Mouse (Mus musculus) megakaryocyte, embryonic 14.5 days (primary cell): ENCODE results near the gene Txn2. TPM values are rescaled to one million over a fixed set of nuclear protein-coding genes. Genes with fewer than 3 reads are reported as not detected.
A peak's percentile ranks its signal among the peaks of the same experiment; 100 is the strongest.

Source experiments
- H3K27me3 ChIP-seq: replicated peaks from 2 replicates; pipeline ENCODE3; 2012; ENCODE audit warnings: inconsistent platforms
- H3K36me3 ChIP-seq: replicated peaks from 2 replicates; pipeline ENCODE3; 2012; ENCODE audit warnings: low read length, inconsistent platforms, mixed read lengths
- H3K4me1 ChIP-seq: 2 replicates; pipeline ENCODE4 v1.6.1; 2012; ENCODE audit warnings: inconsistent platforms
- H3K4me3 ChIP-seq: replicated peaks from 2 replicates; pipeline ENCODE3; 2012; ENCODE audit warnings: moderate library complexity, mild to moderate bottlenecking, inconsistent platforms
- H3K9me3 ChIP-seq: 2 replicates; pipeline ENCODE4 v1.6.1; 2012; ENCODE audit warnings: inconsistent platforms
- FLI1 ChIP-seq: IDR thresholded peaks from 2 replicates; pipeline ENCODE4 v1.6.1; 2012; ENCODE audit warnings: low read length, inconsistent platforms, mixed read lengths
- GATA1 ChIP-seq: IDR thresholded peaks from 3 replicates; pipeline ENCODE4 v1.6.1; 2012; ENCODE audit warnings: mixed read lengths, low read length, inconsistent platforms, borderline replicate concordance
- polyA plus RNA-seq: library from polyadenylated mRNA; stranded (reverse); fragments of >175 nt; gene quantifications from 2 replicates; pipeline ENCODE4 v1.2.3, GENCODE M21; 2012; ENCODE audit warnings: low replicate concordance; ENCODE audit not compliant: insufficient read depth

Txn2 gene
- polyA plus RNA-seq, 1 experiment: 186 TPM

DNA sequence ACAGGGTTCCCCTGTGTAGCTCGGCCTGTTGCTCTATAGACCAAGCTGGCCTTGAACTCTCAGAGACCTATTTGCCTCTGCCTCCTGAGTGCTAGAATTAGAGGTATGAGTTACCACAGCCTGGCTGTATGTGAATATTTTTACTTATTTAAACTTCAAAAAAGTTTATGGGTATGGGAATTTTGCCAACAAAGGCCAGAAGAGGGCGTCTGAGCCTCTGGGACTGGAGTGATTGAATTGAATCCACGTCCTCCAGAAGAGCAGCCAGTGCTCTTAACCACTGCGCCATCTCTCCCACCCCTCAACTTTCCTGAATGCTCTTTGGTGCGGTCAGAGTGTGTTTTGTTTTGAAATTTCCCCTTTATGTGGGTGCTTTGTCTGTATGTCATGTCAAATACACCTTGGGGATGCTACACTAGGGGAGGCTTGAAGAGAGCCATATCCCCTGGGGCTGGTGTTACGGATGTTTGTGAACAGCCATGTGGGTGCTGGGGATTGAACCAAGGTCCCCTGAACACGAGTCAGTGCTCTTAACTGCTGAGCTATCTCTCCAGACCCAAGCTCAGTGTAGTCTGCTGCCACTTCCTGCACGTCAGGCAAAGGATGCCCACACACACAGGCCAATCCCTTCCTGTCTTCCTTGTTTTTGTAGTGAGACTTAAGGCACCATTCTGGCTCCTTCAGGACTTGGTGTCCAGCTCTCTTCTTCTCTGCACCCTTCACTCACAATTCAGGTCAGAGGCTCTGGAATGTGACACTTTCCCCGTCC is 5.4 kb downstream of the Txn2 start:
- H3K4me3 ChIP-seq: peak overlapping the region; percentile 90
- no peaks in the 10 kb centered on the region for H3K27me3 ChIP-seq
- peaks cover 86% of the 10 kb centered on the region for H3K36me3 ChIP-seq
- TF ChIP-seq GATA1: no peak
- TF ChIP-seq FLI1: no peak
- H3K4me1 ChIP-seq: peaks cover 92% of the 10 kb centered on the region
- no peaks in the 10 kb centered on the region for H3K9me3 ChIP-seq

DNA sequence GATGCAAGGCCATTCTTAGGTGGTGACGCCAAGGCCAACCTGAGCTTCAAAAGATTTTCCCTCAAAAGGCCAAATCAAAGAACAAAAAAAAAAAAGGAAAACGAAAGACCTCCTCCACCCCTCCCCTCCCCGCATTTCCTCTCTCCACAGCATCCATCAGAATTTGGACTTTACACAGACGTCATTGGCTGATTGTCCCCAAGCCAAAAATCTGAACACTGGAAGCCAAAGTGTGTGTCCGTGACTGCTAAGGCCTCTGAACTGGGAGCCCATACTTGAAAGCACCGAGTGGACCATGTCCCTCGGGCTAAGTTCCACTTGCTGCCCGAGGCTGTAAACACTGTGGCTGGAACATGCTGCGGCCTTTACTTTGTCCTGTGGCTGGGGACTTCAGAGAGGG is 6.1 kb downstream of the Txn2 start:
- Histone ChIP-seq H3K4me1 (peaks cover 92% of the 10 kb centered on the region), H3K9me3 (no peaks in the 10 kb centered on the region), H3K4me3 (no peak overlapping the region), H3K36me3 (peaks cover 93% of the 10 kb centered on the region), H3K27me3 (no peaks in the 10 kb centered on the region)
- TF ChIP-seq GATA1 (no peak), FLI1 (no peak)

DNA sequence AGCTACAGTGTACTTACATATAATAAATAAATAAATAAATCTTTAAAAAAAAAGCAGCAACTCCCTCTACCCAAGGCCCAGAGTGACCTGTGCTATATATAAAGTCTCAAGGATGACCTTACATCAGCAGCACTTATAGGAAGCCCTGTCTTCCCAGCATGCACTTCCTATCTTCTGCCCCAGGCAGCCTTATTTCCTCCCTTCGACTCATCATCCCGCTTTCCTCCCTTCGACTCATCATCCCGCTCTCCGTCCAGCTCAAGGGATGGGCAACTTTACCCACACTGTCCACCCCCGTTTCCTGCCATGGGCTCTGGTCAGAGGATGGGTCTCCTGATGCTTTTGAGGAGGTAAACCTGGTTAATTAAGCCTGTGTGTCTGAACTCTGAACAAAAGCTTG is 7.2 kb downstream of the Txn2 start:
- no peak overlapping the region for H3K4me3 ChIP-seq
- no peaks in the 10 kb centered on the region for H3K27me3 ChIP-seq
- peaks cover 88% of the 10 kb centered on the region for H3K36me3 ChIP-seq
- H3K4me1 ChIP-seq: peaks cover 91% of the 10 kb centered on the region
- H3K9me3 ChIP-seq: no peaks in the 10 kb centered on the region
- no peak for TF ChIP-seq GATA1
- TF ChIP-seq FLI1: no peak

DNA sequence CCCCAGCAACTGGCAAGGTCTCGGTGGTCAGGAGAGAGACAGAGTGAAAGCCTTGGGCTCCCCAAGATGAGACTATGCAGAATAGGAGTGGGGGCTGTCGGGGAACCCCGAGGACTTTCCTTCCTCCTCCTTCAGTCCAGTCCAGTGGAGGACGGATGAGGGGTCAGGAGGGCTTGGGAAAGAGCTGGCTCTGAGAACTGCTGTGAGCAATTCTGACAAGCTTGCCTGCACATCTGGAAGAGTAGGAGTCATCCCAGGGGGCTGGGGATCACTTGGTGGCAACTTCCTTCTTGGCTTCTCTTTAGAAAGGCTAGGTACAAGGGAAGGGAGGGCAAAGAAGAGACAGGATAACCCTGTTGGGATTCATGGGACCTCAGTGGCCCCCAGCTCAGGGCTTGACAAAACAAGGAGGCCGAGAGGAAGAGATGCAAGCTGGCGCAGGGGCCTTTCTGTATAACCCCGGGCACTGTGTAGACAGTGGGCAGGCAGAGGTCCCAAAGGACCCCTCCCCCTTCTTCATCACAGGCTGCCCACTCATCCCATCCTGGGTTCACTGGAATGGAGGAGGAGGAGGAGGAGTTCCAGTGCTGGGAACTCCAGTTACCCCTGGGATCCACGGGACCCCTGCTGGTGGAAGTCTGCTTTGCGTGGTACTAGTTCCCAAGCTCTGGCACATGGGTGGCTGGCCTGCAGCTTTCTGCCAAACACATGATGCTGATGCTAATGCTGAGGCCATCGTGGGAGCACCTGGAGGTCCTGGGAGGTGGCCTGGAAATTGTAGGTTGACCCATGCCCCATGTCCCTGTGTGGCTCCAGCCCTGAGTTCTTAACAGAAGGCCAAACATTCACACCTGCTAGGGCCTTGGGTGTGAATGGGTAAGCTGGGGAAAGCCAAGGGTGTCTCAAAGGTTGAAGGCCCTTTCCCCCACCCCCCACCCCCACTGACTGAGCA is 8.0 kb downstream of the Txn2 start:
- TF ChIP-seq GATA1 (no peak), FLI1 (no peak)
- no peaks in the 10 kb centered on the region for H3K9me3 ChIP-seq
- H3K27me3 ChIP-seq: no peaks in the 10 kb centered on the region
- no peak overlapping the region for H3K4me3 ChIP-seq
- peaks cover 89% of the 10 kb centered on the region for H3K36me3 ChIP-seq
- H3K4me1 ChIP-seq: peaks cover 96% of the 10 kb centered on the region

DNA sequence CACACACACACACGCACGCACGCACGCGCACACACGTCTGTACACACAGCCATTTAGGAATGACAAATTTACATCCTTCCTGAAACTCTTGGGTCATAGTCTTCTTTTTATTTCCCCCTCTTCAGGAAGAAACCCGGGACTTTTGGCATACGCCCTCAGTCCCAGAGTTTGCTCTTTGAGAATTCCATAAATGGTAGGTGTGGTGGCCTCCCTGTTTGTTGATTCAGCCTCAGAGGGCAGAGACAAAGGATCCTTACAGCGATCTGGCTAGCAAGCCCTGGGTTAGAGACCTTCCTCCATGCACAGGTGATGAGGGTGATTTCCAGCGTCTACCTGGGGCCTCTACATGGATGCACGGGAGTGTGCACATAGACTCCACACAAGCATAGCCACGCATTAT is 9.4 kb downstream of the Txn2 start:
- Histone ChIP-seq H3K4me1 (peaks cover 98% of the 10 kb centered on the region), H3K27me3 (no peaks in the 10 kb centered on the region), H3K4me3 (no peak overlapping the region), H3K36me3 (peaks cover 91% of the 10 kb centered on the region), H3K9me3 (no peaks in the 10 kb centered on the region)
- TF ChIP-seq FLI1 (no peak), GATA1 (no peak)

DNA sequence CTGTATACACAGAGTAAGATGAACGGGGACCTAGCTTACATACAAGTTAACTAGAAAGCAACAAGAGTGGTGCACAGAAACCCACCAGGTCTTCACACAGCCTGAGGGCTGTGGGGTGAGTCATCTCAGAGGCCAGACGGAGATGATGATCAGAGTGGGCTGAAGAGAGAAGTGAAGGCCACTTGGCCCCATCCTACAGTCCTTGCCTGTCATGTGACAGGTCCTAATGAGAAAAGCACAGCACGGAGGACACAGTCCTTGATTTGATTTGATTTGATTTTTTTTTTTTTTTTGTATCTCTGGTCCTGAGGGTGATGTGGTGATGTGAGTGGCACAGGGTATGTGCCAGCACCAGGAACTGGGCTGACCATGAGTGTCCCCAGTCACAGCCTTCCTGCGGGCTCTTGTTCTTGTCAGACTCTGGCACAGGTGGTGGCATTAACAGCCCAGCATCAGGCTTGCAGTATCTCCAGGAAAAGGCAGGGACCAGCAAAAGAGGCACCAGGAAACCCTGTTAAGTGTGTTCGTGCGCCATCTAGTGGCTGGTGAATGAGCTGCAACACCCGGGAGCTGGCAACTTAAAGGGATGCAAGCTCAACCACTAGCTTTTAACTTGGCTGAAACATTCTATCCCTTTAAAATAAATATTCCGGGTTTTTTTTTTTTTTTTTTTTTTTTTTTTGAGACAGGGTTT is 11.8 kb downstream of the Txn2 start:
- Histone ChIP-seq H3K4me3 (no peak overlapping the region), H3K27me3 (no peaks in the 10 kb centered on the region), H3K36me3 (peaks cover 89% of the 10 kb centered on the region), H3K4me1 (peaks cover 93% of the 10 kb centered on the region), H3K9me3 (no peaks in the 10 kb centered on the region)
- TF ChIP-seq FLI1 (no peak), GATA1 (no peak)

DNA sequence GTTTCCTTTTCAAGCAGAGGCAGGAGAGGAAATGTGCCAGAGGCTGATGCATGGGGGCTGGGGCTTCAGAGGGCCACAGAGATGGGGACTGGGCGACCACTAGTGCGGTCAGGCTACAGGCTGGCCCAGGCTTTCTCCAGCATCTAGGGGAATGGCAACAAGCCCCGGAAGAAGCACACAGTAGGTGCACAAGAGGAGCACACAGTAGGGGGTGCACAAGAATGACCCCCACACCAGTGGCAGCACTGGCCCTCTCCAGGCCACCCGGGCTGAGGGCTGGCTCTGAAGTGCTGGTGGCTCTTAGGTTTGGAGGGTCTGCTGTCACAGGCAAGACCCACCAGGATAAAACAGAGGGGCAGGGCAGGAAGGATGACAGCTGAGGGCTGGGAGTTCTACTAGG is 13.5 kb downstream of the Txn2 start:
- no peaks in the 10 kb centered on the region for H3K9me3 ChIP-seq
- TF ChIP-seq FLI1: no peak
- TF ChIP-seq GATA1: no peak
- peaks cover 77% of the 10 kb centered on the region for H3K36me3 ChIP-seq
- peaks cover 92% of the 10 kb centered on the region for H3K4me1 ChIP-seq
- H3K4me3 ChIP-seq: no peak overlapping the region
- no peaks in the 10 kb centered on the region for H3K27me3 ChIP-seq

DNA sequence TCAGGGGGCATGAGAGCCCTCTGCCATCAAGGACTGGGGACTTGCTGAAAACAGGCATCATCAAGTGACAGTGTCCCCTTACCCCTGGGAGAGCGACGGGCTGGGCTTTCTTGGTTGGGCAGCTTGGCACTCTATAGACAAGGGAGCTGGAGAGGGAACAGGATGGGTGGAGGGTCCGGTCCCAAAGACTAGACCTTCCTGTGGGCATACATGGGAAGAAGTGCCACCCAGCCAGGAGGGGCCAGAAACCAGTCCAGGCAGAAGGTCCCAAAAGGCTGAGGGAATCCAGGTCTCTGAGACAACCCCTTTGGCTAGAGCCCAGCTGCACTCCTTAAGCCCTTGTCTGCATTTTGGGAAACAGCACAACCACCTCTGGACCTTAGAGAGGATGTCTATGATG is 14.3 kb downstream of the Txn2 start:
- H3K36me3 ChIP-seq: peaks cover 69% of the 10 kb centered on the region
- H3K4me1 ChIP-seq: peaks cover 88% of the 10 kb centered on the region
- H3K9me3 ChIP-seq: no peaks in the 10 kb centered on the region
- no peak overlapping the region for H3K4me3 ChIP-seq
- no peak for TF ChIP-seq GATA1
- no peak for TF ChIP-seq FLI1
- no peaks in the 10 kb centered on the region for H3K27me3 ChIP-seq

DNA sequence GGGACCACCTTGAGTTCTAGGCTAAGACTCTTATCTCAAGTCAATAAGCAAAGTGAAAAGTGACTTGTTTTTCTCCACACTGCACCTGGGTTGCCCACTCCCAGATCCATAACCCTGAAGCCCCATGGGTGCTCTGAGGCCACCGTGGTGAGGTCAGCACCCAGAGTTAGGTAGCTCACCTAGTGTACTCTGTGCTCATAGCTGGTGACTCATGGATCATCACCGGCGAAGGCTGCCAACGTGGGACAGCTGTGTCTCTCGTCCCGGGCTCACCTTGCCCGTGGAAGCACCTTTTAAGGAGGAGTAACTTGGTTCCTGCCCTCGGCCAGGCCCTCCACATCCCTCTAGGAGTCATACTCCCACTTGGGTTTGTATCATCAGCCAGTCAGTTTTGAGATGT is 15.8 kb downstream of the Txn2 start:
- Histone ChIP-seq H3K4me3 (no peak overlapping the region), H3K36me3 (peaks cover 54% of the 10 kb centered on the region), H3K4me1 (peaks cover 75% of the 10 kb centered on the region), H3K9me3 (no peaks in the 10 kb centered on the region), H3K27me3 (no peaks in the 10 kb centered on the region)
- TF ChIP-seq GATA1 (no peak), FLI1 (no peak)
